Mouse (Mus musculus) Patski (cell line): ENCODE data around the gene Acsm1. TPM values are rescaled to one million over a fixed set of nuclear protein-coding genes. Genes with fewer than 3 reads are reported as not detected.
"Not testable (repeated sequence)": the region's sequence is repeated elsewhere in the genome, so short reads cannot be mapped to it uniquely, and the experiment has no call there.

Experiments used
- ATAC-seq: fragments of 100-300 bp; one replicate; pipeline ENCODE4 v1.8.0; 2021
- CTCF ChIA-PET: fragments of 350-600 bp; sonication (Branson Sonifier 250); formaldehyde crosslinking; loops from one replicate; lab custom pipeline; 2022; ENCODE audit warnings: inconsistent platforms; lab: Charles Lee
- POLR2A ChIA-PET: fragments of 350-600 bp; sonication (Branson Sonifier 250); formaldehyde crosslinking; loops from one replicate; lab custom pipeline; 2022; ENCODE audit warnings: antibody characterized with exemption, inconsistent platforms; lab: Charles Lee
- DNase-seq: peaks from one replicate; pipeline ENCODE4 v3.0.0-alpha.2; 2011; ENCODE audit warnings: low read depth, low spot score
- H3K27me3 ChIP-seq: fragments of 371-371 bp; one replicate; pipeline ENCODE4 v1.5.1; 2021
- CTCF ChIP-seq: fragments of 100-300 bp; IDR thresholded peaks from one replicate; pipeline ENCODE4 v1.5.1; 2021
- in situ Hi-C: fragments of 300-500 bp; cut with MboI; formaldehyde crosslinking; loops from 3 replicates; pipeline ENCODE4 v1.11.1; 2018; ENCODE audit warnings: low pct_unique_long_range_greater_than_20kb, mixed read lengths
- polyA plus RNA-seq: library from polyadenylated mRNA; unstranded; gene quantifications from one replicate; pipeline ENCODE4 v1.2.3, GENCODE M21; 2021

Acsm1 gene
- polyA plus RNA-seq = not detected

- TF ChIP-seq CTCF = no peak
- DNase-seq = no peak
- ChIA-PET POLR2A (no interaction called here), CTCF (no interaction called here)
- no peak for ATAC-seq
- no peaks in the 10 kb centered on the region for H3K27me3 ChIP-seq
- in situ Hi-C loops = no loop called here
Measured at GRCm38 (mm10) chr7:119606664-119607076, at the start of gene Acsm1. Gene Acsm1 (plus strand): TSS chr7:119607026.

GRCm38 (mm10) chr7:119559789-119560451, 46.9 kb upstream of the Acsm1 start:
- DNase-seq (no peak), ATAC-seq (no peak)
- CTCF ChIA-PET = interaction anchor here (0.8 kb wide), 1 partner anchor 9 kb away, joined by 3 read pairs; no protein-coding TSS in a partner anchor
- no peak for TF ChIP-seq CTCF
- H3K27me3 ChIP-seq = no peaks in the 10 kb centered on the region
- POLR2A ChIA-PET = no interaction called here
- in situ Hi-C loops = no loop called here

- in situ Hi-C loops = no loop called here
- H3K27me3 ChIP-seq = no peaks in the 10 kb centered on the region
- POLR2A ChIA-PET = no interaction called here
- CTCF ChIA-PET = interaction anchor here (0.8 kb wide), 1 partner anchor 10 kb away, joined by 3 read pairs; no protein-coding TSS in a partner anchor
- no peak for TF ChIP-seq CTCF
- DNase-seq = no peak
- no peak for ATAC-seq
Measured at GRCm38 (mm10) chr7:119560452-119560835, 46.4 kb upstream of the Acsm1 start.

GRCm38 (mm10) chr7:119561441-119561840, 45.4 kb upstream of the Acsm1 start:
- POLR2A ChIA-PET = no interaction called here
- ATAC-seq (no peak), DNase-seq (no peak)
- no peaks in the 10 kb centered on the region for H3K27me3 ChIP-seq
- no peak for TF ChIP-seq CTCF
- in situ Hi-C loops = no loop called here
- CTCF ChIA-PET = interaction anchor here (2.6 kb wide), 1 partner anchor 8 kb away, joined by 7 read pairs; the partner anchor contains the start of gene Acsm2

- CTCF ChIA-PET = interaction anchor here (2.6 kb wide), 1 partner anchor 9 kb away, joined by 7 read pairs; the partner anchor contains the start of gene Acsm2
- ATAC-seq, H3K27me3 ChIP-seq, DNase-seq, in situ Hi-C loops, POLR2A ChIA-PET: not testable (repeated sequence)
Measured at GRCm38 (mm10) chr7:119562476-119562875, 44.4 kb upstream of the Acsm1 start.

GRCm38 (mm10) chr7:119594530-119595107, 12.2 kb upstream of the Acsm1 start:
- TF ChIP-seq CTCF = no peak
- in situ Hi-C loops = no loop called here
- no peak for ATAC-seq
- POLR2A ChIA-PET = no interaction called here
- CTCF ChIA-PET = no interaction called here
- DNase-seq = no peak
- H3K27me3 ChIP-seq = no peaks in the 10 kb centered on the region

- TF ChIP-seq CTCF = no peak
- in situ Hi-C loops = no loop called here
- no peak for ATAC-seq
Measured at GRCm38 (mm10) chr7:119595306-119595705, 11.5 kb upstream of the Acsm1 start.

GRCm38 (mm10) chr7:119596536-119596935, 10.3 kb upstream of the Acsm1 start:
- no peak for TF ChIP-seq CTCF
- POLR2A ChIA-PET = interaction anchor here (0.6 kb wide), 1 partner anchor 713 kb away, joined by 4 read pairs; no protein-coding TSS in a partner anchor
- in situ Hi-C loops = no loop called here
- ATAC-seq = no peak
- no peaks in the 10 kb centered on the region for H3K27me3 ChIP-seq
- CTCF ChIA-PET = no interaction called here
- DNase-seq = no peak

More at GRCm38 (mm10) chr7:119595306-119595705, 11.5 kb upstream of the Acsm1 start:
- DNase-seq = no peak
- CTCF ChIA-PET = no interaction called here
- H3K27me3 ChIP-seq = no peaks in the 10 kb centered on the region
- POLR2A ChIA-PET = no interaction called here

- CTCF ChIA-PET = interaction anchor here (1.3 kb wide), 1 partner anchor 41 kb away, joined by 3 read pairs; no protein-coding TSS in a partner anchor
- in situ Hi-C loops = no loop called here
- TF ChIP-seq CTCF = no peak
- H3K27me3 ChIP-seq = no peaks in the 10 kb centered on the region
- POLR2A ChIA-PET = no interaction called here
- ATAC-seq (no peak), DNase-seq (no peak)
Measured at GRCm38 (mm10) chr7:119601195-119601953, 5.5 kb upstream of the Acsm1 start.

- no peaks in the 10 kb centered on the region for H3K27me3 ChIP-seq
- POLR2A ChIA-PET = no interaction called here
- TF ChIP-seq CTCF = no peak
- in situ Hi-C loops = no loop called here
- DNase-seq = no peak
- CTCF ChIA-PET = interaction anchor here (1.3 kb wide), 1 partner anchor 40 kb away, joined by 3 read pairs; no protein-coding TSS in a partner anchor
- ATAC-seq = no peak
Measured at GRCm38 (mm10) chr7:119601954-119602317, 4.9 kb upstream of the Acsm1 start.
